Mouse (Mus musculus): ENCODE measurements around the gene Elavl4.
A peak's percentile ranks its signal among the peaks of the same experiment; 100 is the strongest.

The Elavl4 gene

DNA sequence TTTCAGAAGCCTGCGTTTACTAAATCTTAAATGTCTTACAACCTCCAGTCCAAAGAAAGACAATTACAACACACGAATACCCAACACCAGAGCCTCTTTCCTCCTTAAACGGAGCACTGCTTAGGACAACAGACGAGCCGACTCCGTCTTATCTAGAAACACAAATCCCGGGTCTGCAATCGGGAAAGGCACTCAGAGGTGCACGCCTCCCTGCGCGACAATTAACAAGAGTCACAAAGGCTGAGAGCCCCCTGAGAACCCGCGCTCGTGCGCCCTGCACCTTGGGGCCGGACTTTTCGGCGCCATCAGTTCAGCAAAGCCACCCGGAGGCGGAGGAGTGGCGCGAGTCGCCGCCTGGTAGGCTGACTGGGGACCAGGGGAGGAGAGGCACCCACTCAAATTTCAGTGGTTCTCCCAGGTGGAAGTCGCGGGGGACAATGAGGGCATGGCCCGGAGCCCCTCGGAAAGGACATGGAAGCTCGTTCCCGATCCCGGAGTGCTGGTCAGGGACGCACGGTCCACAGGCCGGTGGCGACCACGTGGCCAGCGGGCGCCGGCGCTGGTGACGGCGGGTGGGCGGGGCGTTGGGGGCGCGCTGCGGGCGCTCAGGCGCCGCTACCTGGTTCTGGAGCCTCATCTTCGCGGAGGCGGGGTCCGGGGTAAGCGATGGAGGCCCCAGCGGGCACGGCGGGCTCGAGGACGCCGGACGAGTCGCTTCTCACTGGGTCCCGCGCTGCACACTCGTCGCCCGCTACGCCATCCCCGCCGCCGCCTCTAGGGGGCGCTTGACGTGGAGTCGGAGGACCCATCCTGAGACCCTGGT lies at the start of gene Elavl4:
TSS of gene Elavl4 (minus strand) at position 732 of the 823 bp plus-strand sequence.
- no peak for DNase-seq (ENCODE audit: low read depth)

GRCm38 (mm10) chr4:110397618-110398045 lies 45.9 kb upstream of the Elavl4 start, which contains the start of gene Agbl4:
TSS of gene Agbl4 (plus strand) at chr4:110397661.
- no peak for DNase-seq (ENCODE audit: low read depth)

GRCm38 (mm10) chr4:110396221-110396620 lies 44.5 kb upstream of the Elavl4 start:
- no peak for DNase-seq (ENCODE audit: low read depth)

- no peak for DNase-seq (ENCODE audit: low read depth)
Measured at GRCm38 (mm10) chr4:110360568-110360967, 8.9 kb upstream of the Elavl4 start.

DNA sequence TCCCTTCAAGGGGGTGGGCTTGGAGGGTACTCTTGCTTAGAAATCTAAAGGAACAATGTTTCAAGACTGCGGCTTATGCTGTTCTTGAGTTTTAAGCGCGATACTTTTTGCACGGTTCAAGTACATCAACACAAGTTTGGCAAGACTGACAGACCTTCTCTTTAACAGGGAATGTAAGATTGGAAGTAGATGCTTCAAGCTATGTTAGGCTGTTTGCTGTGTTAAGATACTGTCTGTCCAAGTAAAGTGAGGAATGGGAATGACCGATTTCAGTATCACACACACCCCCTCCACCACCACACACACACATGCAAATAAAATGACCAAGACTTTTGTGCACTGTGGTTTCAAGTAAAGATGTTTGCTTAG lies 276 bp upstream of the Elavl4 start:
- DNase-seq (ENCODE audit: low read depth): peak; percentile 0

GRCm38 (mm10) chr4:110350856-110351177 lies 892 bp downstream of the Elavl4 start:
- DNase-seq (ENCODE audit: low read depth): no peak

GRCm38 (mm10) chr4:110323912-110324311 lies 27.8 kb downstream of the Elavl4 start:
- DNase-seq (ENCODE audit: low read depth): no peak

DNA sequence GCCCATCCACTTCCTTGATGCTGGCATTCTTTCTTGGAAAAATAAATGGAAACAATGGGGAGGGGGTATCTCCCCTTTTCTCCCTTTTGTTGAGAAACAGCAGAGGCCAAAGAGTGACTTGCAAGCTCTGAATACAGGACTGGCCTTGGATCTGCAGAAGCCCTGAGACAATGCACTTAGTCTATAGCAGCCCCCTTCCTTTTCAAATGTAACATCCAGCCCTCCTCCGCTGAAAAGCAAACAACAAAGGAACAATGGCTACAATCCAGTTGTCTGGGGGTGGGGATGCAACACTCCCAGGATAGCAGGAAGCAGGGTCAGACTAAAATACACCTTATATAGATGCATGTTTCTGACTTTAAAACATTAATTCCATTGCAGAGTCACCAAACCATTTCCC lies 39.6 kb downstream of the Elavl4 start:
- DNase-seq (ENCODE audit: low read depth): no peak

DNA sequence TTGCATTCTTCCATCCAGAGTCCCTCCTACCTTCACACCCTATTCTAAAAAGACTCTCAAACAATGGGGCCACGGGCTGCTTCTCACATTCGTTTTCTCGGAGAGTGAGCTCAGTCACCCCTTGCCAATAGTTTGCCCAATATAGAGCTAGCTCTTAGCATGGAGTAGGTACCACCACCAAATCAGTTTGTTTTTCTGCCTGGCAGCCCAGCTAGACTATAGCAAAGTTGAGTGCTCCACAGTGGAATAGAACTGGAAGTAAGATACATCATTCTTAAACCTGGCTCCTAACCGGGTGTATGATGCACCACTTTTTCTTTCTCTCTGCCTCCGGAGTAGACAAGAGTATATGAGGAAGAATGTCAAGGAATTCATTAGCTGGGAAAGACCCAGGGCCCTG lies 44.7 kb downstream of the Elavl4 start:
- DNase-seq (ENCODE audit: low read depth): no peak

DNA sequence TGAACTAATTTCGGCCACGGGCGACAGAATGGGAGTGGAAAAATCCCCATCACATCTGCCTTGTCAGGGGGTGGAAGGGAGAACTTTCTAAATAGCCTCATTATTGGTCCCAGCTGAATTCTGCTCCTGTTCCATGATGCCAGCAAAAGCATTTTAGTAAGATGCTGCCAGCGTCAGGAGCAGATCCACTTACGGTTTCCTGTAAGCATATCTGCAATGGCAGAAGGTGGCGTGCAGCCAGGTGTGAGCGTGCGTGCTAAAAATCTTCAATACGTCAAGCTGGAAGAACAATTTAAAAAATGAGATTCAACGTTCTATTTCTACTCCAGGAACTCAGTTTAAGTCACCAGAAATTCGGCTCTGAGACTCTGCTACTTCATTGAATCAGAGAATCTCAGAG lies 45.1 kb downstream of the Elavl4 start:
- DNase-seq (ENCODE audit: low read depth): no peak

GRCm38 (mm10) chr4:110295793-110296192 lies 55.9 kb downstream of the Elavl4 start:
- no peak for DNase-seq (ENCODE audit: low read depth)

DNA sequence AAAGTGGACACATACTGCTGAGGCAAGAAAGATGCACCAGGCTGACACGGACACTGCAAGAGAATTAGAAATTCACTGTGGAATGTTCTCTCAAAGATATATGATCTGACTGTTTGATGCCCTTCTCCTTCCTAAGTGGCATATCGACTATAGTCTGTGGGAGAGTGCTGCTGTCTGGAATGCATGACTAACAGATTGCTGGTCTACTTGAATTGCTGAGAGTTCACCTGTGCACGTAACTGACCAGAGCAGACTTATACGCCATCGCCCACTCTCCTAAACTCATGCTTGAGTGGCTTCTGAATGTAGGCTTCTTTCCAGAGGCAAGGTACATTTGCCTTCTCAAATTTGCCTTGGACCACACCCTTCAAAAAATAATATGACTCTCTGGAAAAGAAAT lies 58.5 kb downstream of the Elavl4 start:
- no peak for DNase-seq (ENCODE audit: low read depth)

DNA sequence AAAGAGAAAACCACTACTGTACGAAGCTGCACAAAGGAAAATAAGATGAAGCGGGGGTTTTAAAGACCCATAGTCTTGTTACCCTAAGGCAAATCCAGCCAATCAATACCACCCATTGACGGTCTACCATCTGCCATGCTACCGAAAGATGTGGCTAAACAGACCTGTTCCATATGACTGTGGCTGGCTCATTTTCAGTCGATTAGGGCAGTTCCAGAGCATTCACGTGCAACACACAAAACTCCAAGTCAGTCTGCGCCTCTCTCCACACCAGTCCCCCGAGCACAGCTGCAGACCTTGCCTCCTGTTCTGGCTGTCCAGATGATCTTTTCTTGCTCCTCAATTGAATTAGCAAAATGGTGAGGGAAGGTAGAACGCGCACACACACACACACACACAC lies 59.2 kb downstream of the Elavl4 start:
- no peak for DNase-seq (ENCODE audit: low read depth)

- DNase-seq (ENCODE audit: low read depth): no peak
Measured at GRCm38 (mm10) chr4:110290544-110291095, 61.1 kb downstream of the Elavl4 start.

DNA sequence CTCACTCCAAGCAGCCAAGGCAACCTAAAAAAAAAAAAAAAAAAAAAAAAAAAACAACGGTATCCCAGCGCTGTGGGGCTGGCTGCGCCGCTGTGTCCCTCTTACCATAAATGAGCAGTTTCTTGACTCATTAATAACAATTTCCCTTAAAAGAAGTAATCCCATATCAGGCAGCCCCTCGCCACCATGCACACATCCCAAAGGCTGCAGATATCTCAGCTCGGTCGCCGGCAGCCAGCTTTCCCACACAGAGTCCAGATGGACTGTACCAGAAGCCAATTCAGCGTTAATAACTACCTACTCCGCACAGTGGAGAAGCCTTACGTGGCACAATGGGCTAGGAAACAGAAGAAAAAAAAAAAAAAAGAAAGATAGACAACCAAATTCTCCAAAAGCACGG lies 61.7 kb downstream of the Elavl4 start:
- no peak for DNase-seq (ENCODE audit: low read depth)

DNA sequence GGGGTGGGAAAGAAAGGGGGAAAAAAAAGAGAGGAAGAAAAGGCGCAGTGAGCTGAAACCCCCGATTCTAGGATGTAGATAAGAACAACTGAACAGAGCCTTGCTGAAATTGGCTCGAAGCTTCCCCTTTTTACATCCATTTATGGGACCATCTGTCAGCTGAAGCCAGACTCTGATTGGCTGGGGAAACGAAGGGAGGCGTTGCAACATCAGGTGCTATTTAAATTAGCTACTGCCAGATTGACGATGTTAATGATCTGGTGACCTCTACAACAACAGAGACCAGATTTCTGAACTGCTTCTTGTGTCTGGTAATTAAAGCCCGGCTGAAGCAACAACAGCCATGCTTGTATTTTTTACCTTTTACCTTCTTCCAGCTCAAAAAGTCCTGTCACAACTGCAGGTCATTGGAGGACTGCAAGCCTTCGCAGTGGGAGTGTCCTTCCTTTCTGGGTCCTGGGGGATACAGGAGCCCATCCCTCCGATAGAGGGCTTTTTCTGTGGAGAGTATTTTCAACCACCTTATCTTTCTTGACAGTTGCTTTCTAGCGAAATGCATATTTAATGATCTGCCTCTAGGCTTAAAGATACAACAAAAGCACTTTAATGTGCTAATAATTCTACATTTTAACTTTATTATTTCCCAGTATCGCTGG lies 64.2 kb downstream of the Elavl4 start:
- DNase-seq (ENCODE audit: low read depth): no peak

DNA sequence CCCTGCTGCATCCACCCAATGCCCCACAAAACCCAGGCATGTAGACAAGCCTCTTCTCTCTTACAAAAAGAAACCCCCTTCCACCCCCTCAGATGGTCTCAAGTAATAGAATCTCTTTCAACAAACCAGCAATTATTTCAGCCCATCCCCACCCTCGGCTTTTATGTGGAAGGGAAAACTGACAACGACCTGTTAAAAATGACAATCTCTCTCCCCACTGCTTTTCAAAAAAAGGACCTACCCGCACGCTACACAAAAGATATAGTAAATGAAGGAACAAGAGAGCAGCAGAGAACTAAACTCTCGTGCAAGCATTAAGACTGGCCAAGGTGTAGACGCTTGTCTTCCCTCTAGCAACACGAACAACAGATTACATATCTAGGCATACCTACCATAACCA lies 64.9 kb downstream of the Elavl4 start:
- no peak for DNase-seq (ENCODE audit: low read depth)

DNA sequence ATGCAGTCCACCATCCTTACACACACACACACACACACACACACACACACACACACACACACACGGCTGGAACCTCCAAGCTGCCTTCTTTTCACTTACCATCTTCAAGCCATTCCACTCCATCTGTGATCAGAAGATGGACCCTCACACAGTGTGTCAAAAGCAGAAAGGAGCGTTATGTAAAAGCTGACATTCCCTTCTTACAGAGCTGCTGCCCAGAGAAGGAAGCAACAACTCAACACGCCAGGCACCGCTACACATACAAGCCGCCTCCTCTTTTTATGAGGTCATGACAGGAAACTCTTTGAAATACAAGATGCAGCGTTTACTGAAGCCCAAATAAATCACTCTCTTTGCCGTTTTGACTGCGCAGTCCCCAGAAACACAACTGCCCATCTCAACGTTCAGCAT lies 65.3 kb downstream of the Elavl4 start:
- no peak for DNase-seq (ENCODE audit: low read depth)

GRCm38 (mm10) chr4:110285346-110286330 lies 66.1 kb downstream of the Elavl4 start:
- DNase-seq (ENCODE audit: low read depth): no peak

DNA sequence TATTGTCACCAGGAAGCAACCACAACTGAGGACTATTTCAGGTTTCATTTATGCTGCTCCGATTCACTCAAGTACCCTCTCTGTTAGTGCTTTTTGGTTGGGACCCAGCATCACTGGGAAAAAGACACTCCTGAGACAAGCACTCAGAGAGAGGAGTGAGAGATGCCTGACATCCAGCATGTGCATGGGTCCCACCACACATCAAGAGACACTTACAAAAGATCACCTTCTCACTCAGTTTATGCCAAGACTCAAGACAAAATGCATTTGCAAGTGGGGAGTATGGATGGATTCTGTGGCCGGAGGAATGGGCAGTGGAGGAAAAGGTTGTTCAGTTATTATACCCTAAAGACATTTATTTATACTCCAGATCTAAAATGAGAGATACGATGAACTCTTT lies 67.3 kb downstream of the Elavl4 start:
- DNase-seq (ENCODE audit: low read depth): no peak

- DNase-seq (ENCODE audit: low read depth): no peak
Measured at GRCm38 (mm10) chr4:110270046-110270445, 81.7 kb downstream of the Elavl4 start.
